Mouse (Mus musculus): ENCODE measurements around the gene Senp2. TPM values are rescaled to one million over a fixed set of nuclear protein-coding genes. Genes with fewer than 3 reads are reported as not detected.

The Senp2 gene
- total and polyA plus RNA-seq, 3 experiments = 31.7 to 54.7 TPM; not detected in 1

DNA sequence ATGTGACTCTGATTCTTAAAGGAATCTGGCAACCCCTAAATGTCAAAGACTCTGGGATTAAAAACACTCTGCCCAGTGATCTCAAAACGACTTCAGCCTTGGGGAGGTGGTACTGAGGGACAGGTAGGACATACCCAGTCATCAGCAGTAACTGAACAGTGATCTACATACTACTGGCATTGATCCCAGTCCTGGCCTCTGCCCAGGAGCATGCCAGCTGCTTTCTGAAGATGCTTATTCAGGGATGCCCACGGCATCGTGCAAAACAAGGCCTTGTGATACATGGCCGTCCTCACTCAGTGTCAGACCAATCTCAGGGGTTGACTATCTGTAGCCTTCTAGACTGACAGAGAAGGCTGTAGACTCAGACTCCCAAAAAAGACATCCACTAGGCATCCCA lies 76.1 kb downstream of the Senp2 start:
- TF ChIP-seq KAT2A (conservative IDR thresholded peaks at IDR 0.05; ENCODE audit: low read depth, low read length) (no peak), MAX (IDR thresholded peaks at IDR 0.05; ENCODE audit: low read length) (no peak), TCF12 (IDR thresholded peaks at IDR 0.05; ENCODE audit: low read depth, low read length) (no peak), JUND (IDR thresholded peaks at IDR 0.05; ENCODE audit: low read depth, low read length) (no peak), CHD2 (IDR thresholded peaks at IDR 0.05; ENCODE audit: low read length) (no peak), TAL1 (IDR thresholded peaks at IDR 0.05; ENCODE audit: low read length) (no peak), ZNF384 (IDR thresholded peaks at IDR 0.05; ENCODE audit: low read depth, low read length) (no peak), NELFE (IDR thresholded peaks at IDR 0.05; ENCODE audit: low read depth, low read length) (no peak), E2F4 (IDR thresholded peaks at IDR 0.05; ENCODE audit: borderline replicate concordance, low read depth, low read length) (no peak), CTCF (IDR thresholded peaks at IDR 0.05 in 2 of 3, conservative IDR thresholded peaks at IDR 0.05 in 1 of 3; ENCODE audit: control insufficient read depth in 1 of 3, insufficient read depth in 1 of 3, low read depth in 2 of 3, low read length in 3 of 3, poor library complexity in 1 of 3, severe bottlenecking in 1 of 3) (no peak), ZMIZ1 (IDR thresholded peaks at IDR 0.05; ENCODE audit: low read depth, low read length) (no peak), MAZ (IDR thresholded peaks at IDR 0.05; ENCODE audit: low read depth, low read length) (no peak), NRF1 (IDR thresholded peaks at IDR 0.05; ENCODE audit: insufficient read depth, low read depth, low read length, poor library complexity, severe bottlenecking) (no peak), RCOR1 (IDR thresholded peaks at IDR 0.05; ENCODE audit: low read depth, low read length) (no peak), GATA1 (IDR thresholded peaks at IDR 0.05; ENCODE audit: low read depth, low read length) (no peak), ELF1 (IDR thresholded peaks at IDR 0.05; ENCODE audit: low read depth, low read length) (no peak), POLR2AphosphoS2 (IDR thresholded peaks at IDR 0.05; ENCODE audit: low read length) (no peak), MXI1 (IDR thresholded peaks at IDR 0.05; ENCODE audit: low read depth, low read length) (no peak), BHLHE40 (IDR thresholded peaks at IDR 0.05; ENCODE audit: borderline replicate concordance, low read depth, low read length) (no peak), MYB (IDR thresholded peaks at IDR 0.05; ENCODE audit: low read depth, low read length) (no peak)
- no peaks in the 10 kb centered on the region for H3K36me3 ChIP-seq (ENCODE audit: control insufficient read depth in 1 of 2, insufficient read depth in 2 of 2, low read length in 2 of 2)
- peaks cover 0 to 8% of the 10 kb centered on the region in 2 experiments; a peak in 3 of 4 replicates for H3K27me3 ChIP-seq (ENCODE audit: control insufficient read depth in 1 of 2, insufficient read depth in 2 of 2, low read length in 2 of 2)
- no peak for DNase-seq (ENCODE audit: low read depth, low spot score)
- no peak overlapping the region for H3K4me3 ChIP-seq (ENCODE audit: control insufficient read depth in 1 of 2, insufficient read depth in 1 of 2, low read depth in 2 of 2, low read length in 2 of 2)
- H3K9ac ChIP-seq (ENCODE audit: control insufficient read depth, low read depth, low read length, poor library complexity, severe bottlenecking) = no peak overlapping the region
- no peaks in the 10 kb centered on the region for H3K4me1 ChIP-seq (ENCODE audit: control insufficient read depth in 1 of 2, insufficient read depth in 2 of 2, low read length in 2 of 2)
- no peaks in the 10 kb centered on the region for H3K79me2 ChIP-seq (ENCODE audit: control insufficient read depth, insufficient read depth, low read length, poor library complexity)
- H3K9me3 ChIP-seq (replicated peaks; ENCODE audit: insufficient read depth, low read length) = no peaks in the 10 kb centered on the region
- no peak overlapping the region for H3K27ac ChIP-seq (ENCODE audit: control insufficient read depth, low read depth, low read length)

DNA sequence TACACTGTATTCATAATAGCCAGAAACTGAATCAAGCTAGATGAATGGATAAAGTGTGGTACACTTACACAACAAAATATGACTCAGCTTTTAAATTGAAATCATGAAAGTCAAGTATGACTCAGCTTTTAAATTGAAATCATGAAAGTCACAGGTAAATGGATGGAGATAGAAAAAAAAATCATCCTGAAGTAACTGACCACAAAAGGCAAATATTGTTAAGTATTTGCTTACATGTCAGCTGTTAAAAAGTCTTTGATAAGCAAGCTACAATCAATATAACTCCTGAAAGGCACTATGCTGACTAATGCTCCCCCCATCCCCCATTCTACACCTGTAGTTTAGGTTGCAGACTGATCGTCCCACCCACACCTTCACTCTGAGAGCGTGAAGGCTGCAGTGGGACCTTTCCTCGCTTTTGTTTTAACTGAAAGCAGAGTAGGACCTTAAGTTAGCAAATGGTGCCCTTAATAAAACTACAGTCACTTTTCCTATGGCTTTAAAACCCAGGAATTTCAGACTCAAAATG lies 82.0 kb downstream of the Senp2 start:
- Histone ChIP-seq H3K27me3 (ENCODE audit: control insufficient read depth in 1 of 2, insufficient read depth in 2 of 2, low read length in 2 of 2) (no peaks in the 10 kb centered on the region; a peak in 1 of 4 replicates), H3K4me1 (ENCODE audit: control insufficient read depth in 1 of 2, insufficient read depth in 2 of 2, low read length in 2 of 2) (no peaks in the 10 kb centered on the region), H3K79me2 (ENCODE audit: control insufficient read depth, insufficient read depth, low read length, poor library complexity) (no peaks in the 10 kb centered on the region), H3K9ac (ENCODE audit: control insufficient read depth, low read depth, low read length, poor library complexity, severe bottlenecking) (no peak overlapping the region), H3K4me3 (ENCODE audit: control insufficient read depth in 1 of 2, insufficient read depth in 1 of 2, low read depth in 2 of 2, low read length in 2 of 2) (no peak overlapping the region), H3K9me3 (replicated peaks; ENCODE audit: insufficient read depth, low read length) (no peaks in the 10 kb centered on the region), H3K27ac (ENCODE audit: control insufficient read depth, low read depth, low read length) (no peak overlapping the region), H3K36me3 (ENCODE audit: control insufficient read depth in 1 of 2, insufficient read depth in 2 of 2, low read length in 2 of 2) (no peaks in the 10 kb centered on the region)
- no peak for DNase-seq (ENCODE audit: low read depth, low spot score)
- TF ChIP-seq MAZ (IDR thresholded peaks at IDR 0.05; ENCODE audit: low read depth, low read length) = no peak
- no peak for TF ChIP-seq ELF1 (IDR thresholded peaks at IDR 0.05; ENCODE audit: low read depth, low read length)
- TF ChIP-seq CTCF (IDR thresholded peaks at IDR 0.05 in 2 of 3, conservative IDR thresholded peaks at IDR 0.05 in 1 of 3; ENCODE audit: control insufficient read depth in 1 of 3, insufficient read depth in 1 of 3, low read depth in 2 of 3, low read length in 3 of 3, poor library complexity in 1 of 3, severe bottlenecking in 1 of 3) = no peak
- no peak for TF ChIP-seq CHD2 (IDR thresholded peaks at IDR 0.05; ENCODE audit: low read length)
- TF ChIP-seq JUND (IDR thresholded peaks at IDR 0.05; ENCODE audit: low read depth, low read length) = no peak
- no peak for TF ChIP-seq GATA1 (IDR thresholded peaks at IDR 0.05; ENCODE audit: low read depth, low read length)
- no peak for TF ChIP-seq USF2 (IDR thresholded peaks at IDR 0.05; ENCODE audit: borderline replicate concordance in 1 of 2, insufficient read depth in 1 of 2, low read depth in 1 of 2, low read length in 2 of 2)
- TF ChIP-seq SIN3A (IDR thresholded peaks at IDR 0.05; ENCODE audit: low read length) = no peak
- no peak for TF ChIP-seq CHD1 (IDR thresholded peaks at IDR 0.05; ENCODE audit: low read depth, low read length)
- no peak for TF ChIP-seq POLR2AphosphoS2 (IDR thresholded peaks at IDR 0.05; ENCODE audit: low read length)
- no peak for TF ChIP-seq E2F4 (IDR thresholded peaks at IDR 0.05; ENCODE audit: borderline replicate concordance, low read depth, low read length)
